Mouse (Mus musculus): ENCODE results near the gene Cdc42ep5. TPM values are rescaled to one million over a fixed set of nuclear protein-coding genes. Genes with fewer than 3 reads are reported as not detected.
A peak's percentile ranks its signal among the peaks of the same experiment; 100 is the strongest.

Cdc42ep5 gene
- polyA plus RNA-seq, 1 experiment from 2014 or later = 126 TPM

DNA sequence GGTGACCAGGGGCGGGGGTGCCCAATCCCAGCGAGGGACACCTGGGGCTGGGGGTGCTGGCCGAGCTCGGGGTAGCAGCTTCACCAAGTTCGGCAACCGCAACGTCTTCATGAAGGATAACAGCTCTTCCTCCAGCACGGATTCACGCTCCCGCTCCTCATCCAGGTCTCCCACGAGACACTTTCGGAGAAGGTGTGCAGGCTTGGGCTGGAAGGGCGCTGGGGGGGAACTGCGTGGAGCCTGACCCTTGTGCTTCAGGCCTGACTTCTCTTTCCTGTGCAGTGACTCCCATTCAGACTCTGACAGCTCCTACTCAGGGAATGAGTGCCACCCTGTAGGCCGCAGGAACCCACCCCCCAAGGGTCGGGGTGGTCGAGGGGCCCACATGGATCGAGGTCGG, 21.2 kb downstream of the Cdc42ep5 start:
- ATAC-seq = no peak

DNA sequence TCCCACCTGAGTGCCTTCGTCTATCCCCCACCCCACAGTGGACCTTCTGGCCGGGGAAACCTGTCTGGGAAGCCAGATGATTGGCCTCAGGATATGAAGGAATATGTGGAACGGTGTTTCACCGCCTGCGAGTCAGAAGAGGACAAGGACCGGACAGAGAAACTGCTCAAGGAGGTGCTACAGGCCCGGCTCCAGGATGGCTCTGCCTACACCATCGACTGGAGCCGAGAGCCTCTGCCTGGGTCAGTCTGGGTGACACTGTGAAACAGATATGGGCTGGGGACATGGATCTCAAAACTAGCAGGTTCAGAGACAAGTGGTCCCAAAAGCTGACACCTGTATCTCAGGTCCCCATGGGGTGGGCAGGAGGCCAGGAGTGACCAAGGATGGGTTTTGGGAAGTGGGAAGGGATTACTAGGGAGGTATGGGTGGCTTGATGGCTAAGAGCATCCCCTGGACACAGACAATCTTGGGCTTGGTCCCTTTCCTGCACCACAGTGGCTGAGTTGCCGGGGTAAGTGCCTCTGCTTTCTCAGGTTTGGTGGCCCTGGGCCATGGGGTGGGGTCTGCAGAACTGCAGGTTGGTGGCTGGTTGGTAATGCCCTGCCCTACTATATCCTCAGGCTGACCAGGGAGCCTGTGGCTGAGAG, 21.7 kb downstream of the Cdc42ep5 start:
- Histone ChIP-seq H3K36me3 (ENCODE audit: control insufficient read depth, insufficient read depth) (peaks cover 89% of the 10 kb centered on the region), H3K27ac (ENCODE audit: low read depth, low read length) (no peak overlapping the region), H3K4me3 (ENCODE audit: low read depth, low read length) (no peak overlapping the region), H3K27me3 (replicated peaks; ENCODE audit: control insufficient read depth, insufficient read depth, low read length) (no peaks in the 10 kb centered on the region), H3K9me3 (ENCODE audit: control insufficient read depth) (no peaks in the 10 kb centered on the region), H3K4me1 (replicated peaks; ENCODE audit: control insufficient read depth, insufficient read depth, low read length) (peaks cover 4% of the 10 kb centered on the region), H3K9ac (ENCODE audit: low read depth, low read length) (no peak overlapping the region), H3K4me2 (replicated peaks; ENCODE audit: low read depth) (no peak overlapping the region)
- 93% methylated on average over 10 of the region's 10 CpGs for WGBS
- ATAC-seq = no peak
- TF ChIP-seq CTCF (IDR thresholded peaks at IDR 0.05; ENCODE audit: low read depth) = no peak

More for the DNA sequence above, 21.2 kb downstream of the Cdc42ep5 start:
- Histone ChIP-seq H3K27me3 (replicated peaks; ENCODE audit: control insufficient read depth, insufficient read depth, low read length) (no peaks in the 10 kb centered on the region), H3K9me3 (ENCODE audit: control insufficient read depth) (no peaks in the 10 kb centered on the region), H3K4me1 (replicated peaks; ENCODE audit: control insufficient read depth, insufficient read depth, low read length) (peaks cover 6% of the 10 kb centered on the region; the same call in 1 of the 2 replicates), H3K4me3 (ENCODE audit: low read depth, low read length) (no peak overlapping the region), H3K36me3 (ENCODE audit: control insufficient read depth, insufficient read depth) (peaks cover 87% of the 10 kb centered on the region), H3K9ac (ENCODE audit: low read depth, low read length) (no peak overlapping the region), H3K4me2 (replicated peaks; ENCODE audit: low read depth) (no peak overlapping the region), H3K27ac (ENCODE audit: low read depth, low read length) (no peak overlapping the region)
- no peak for TF ChIP-seq CTCF (IDR thresholded peaks at IDR 0.05; ENCODE audit: low read depth)
- WGBS = 94% methylated on average over 19 of the region's 19 CpGs

DNA sequence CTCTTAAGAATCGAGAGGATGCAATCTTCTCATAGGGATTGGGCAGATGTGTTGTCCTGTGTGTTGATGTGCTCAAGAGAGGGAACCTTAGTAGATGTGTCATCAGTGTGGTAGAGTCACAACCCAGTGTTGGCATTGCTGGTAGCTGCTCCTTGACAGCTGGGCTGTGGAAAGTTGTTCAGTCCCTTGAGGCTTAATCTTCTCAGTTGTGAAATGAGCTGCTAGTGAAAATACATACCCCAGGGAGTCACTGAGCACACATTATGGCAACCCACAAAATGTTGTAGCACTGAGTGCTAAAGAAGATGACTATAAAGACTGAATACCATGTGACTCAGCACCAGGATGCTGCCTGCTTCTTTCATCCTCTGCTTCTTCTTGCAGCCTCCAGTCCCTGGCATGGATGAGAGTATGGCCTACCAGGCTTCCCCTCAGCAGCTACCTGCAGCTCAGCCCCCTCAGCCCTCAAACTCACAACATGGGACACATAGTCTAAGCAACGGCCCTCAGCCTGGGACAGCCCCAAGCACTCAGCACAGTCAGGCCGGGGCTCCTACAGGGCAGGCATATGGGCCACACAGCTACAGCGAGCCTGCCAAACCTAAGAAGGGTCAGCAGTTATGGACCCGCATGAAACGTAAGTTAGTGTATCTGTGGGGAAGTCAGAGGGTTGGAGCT, 22.9 kb downstream of the Cdc42ep5 start:
- H3K27ac ChIP-seq (ENCODE audit: low read depth, low read length) = no peak overlapping the region
- no peak overlapping the region for H3K4me3 ChIP-seq (ENCODE audit: low read depth, low read length)
- 90% methylated on average over 6 of the region's 6 CpGs for WGBS
- TF ChIP-seq CTCF (IDR thresholded peaks at IDR 0.05; ENCODE audit: low read depth) = no peak
- ATAC-seq = no peak
- H3K9me3 ChIP-seq (ENCODE audit: control insufficient read depth) = no peaks in the 10 kb centered on the region
- H3K36me3 ChIP-seq (ENCODE audit: control insufficient read depth, insufficient read depth) = peaks cover 82% of the 10 kb centered on the region
- no peak overlapping the region for H3K9ac ChIP-seq (ENCODE audit: low read depth, low read length)
- no peaks in the 10 kb centered on the region for H3K27me3 ChIP-seq (replicated peaks; ENCODE audit: control insufficient read depth, insufficient read depth, low read length)
- no peak overlapping the region for H3K4me2 ChIP-seq (replicated peaks; ENCODE audit: low read depth)
- H3K4me1 ChIP-seq (replicated peaks; ENCODE audit: control insufficient read depth, insufficient read depth, low read length) = peaks cover 4% of the 10 kb centered on the region

DNA sequence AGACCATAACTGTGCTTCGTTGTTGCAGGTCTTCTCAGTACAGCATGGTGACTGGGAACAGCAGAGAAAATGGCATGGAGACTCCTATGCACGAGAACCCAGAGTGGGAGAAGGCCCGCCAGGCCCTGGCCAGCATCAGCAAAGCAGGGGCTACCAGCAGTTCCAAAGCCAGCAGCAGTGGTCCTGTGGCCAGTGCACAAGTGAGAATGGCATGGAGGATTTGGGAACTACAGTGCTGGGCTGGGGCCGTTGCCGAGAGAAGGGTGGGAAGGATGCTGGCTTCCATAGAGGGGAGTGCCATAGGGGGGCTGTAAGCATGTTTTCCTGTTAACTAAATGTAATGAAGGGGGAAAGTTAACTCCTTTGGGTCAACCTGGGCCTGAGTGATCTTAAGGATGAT, 25.3 kb downstream of the Cdc42ep5 start:
- no peak for ATAC-seq
- Histone ChIP-seq H3K4me3 (ENCODE audit: low read depth, low read length) (no peak overlapping the region), H3K4me2 (replicated peaks; ENCODE audit: low read depth) (no peak overlapping the region), H3K27me3 (replicated peaks; ENCODE audit: control insufficient read depth, insufficient read depth, low read length) (no peaks in the 10 kb centered on the region), H3K9me3 (ENCODE audit: control insufficient read depth) (no peaks in the 10 kb centered on the region), H3K9ac (ENCODE audit: low read depth, low read length) (no peak overlapping the region), H3K27ac (ENCODE audit: low read depth, low read length) (peak overlapping the region; percentile 28; the same call in 1 of the 2 replicates), H3K4me1 (replicated peaks; ENCODE audit: control insufficient read depth, insufficient read depth, low read length) (peaks cover 4% of the 10 kb centered on the region), H3K36me3 (ENCODE audit: control insufficient read depth, insufficient read depth) (peaks cover 59% of the 10 kb centered on the region)
- TF ChIP-seq CTCF (IDR thresholded peaks at IDR 0.05; ENCODE audit: low read depth) = no peak
- WGBS = 93% methylated on average over 5 of the region's 5 CpGs

DNA sequence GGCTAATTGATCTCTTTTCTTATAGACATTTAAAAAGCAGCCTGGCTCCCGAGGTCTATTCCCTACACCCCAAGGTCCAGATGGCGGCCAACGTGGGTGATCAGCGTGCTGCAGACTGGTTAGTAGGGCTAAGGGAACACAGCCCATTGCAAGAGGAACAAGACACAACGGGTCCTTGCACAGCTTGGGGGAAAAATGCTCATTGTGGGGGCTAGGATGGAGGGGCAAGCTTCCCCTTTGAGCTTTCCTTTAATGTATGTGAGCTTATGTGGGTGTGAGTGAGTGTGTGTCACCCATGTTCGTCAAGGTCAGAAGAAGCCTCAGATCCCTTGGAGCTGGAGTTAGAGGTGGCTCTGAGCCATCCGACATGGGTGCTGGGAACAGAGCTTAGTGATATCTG, 26.0 kb downstream of the Cdc42ep5 start:
- Histone ChIP-seq H3K4me1 (replicated peaks; ENCODE audit: control insufficient read depth, insufficient read depth, low read length) (peaks cover 4% of the 10 kb centered on the region), H3K36me3 (ENCODE audit: control insufficient read depth, insufficient read depth) (peaks cover 52% of the 10 kb centered on the region), H3K4me2 (replicated peaks; ENCODE audit: low read depth) (no peak overlapping the region), H3K9ac (ENCODE audit: low read depth, low read length) (no peak overlapping the region), H3K4me3 (ENCODE audit: low read depth, low read length) (no peak overlapping the region), H3K27ac (ENCODE audit: low read depth, low read length) (no peak overlapping the region), H3K27me3 (replicated peaks; ENCODE audit: control insufficient read depth, insufficient read depth, low read length) (no peaks in the 10 kb centered on the region), H3K9me3 (ENCODE audit: control insufficient read depth) (no peaks in the 10 kb centered on the region)
- no peak for TF ChIP-seq CTCF (IDR thresholded peaks at IDR 0.05; ENCODE audit: low read depth)
- WGBS = 92% methylated on average over 7 of the region's 7 CpGs
- no peak for ATAC-seq

DNA sequence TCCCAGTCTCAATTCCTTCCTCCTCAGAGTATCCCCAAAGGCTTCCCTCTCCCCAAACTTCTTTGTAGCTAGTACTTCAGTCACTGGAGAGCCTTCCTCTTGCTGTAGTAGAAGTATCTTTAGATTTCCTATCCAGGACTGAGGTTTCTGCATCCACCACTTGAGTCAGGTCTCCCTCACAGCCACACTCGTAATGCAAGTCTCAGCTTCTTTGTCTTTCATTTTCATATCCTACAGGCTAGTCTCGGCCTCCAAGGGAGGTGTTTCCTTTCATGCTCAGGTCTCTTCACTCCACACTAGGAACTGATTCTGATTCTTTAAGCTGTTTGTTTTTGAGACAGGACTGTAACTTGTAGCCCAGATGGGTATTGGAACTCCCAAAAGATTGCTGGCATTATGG, 26.5 kb downstream of the Cdc42ep5 start:
- ATAC-seq = no peak
- H3K9me3 ChIP-seq (ENCODE audit: control insufficient read depth) = no peaks in the 10 kb centered on the region
- WGBS = 75% methylated on average over 2 of the region's 2 CpGs
- 0 out of 2 replicates have a peak overlapping the region, but pooled peaks have one; percentile 73 for H3K9ac ChIP-seq (ENCODE audit: low read depth, low read length)
- H3K4me2 ChIP-seq (replicated peaks; ENCODE audit: low read depth) = peak overlapping the region; percentile 90
- H3K4me3 ChIP-seq (ENCODE audit: low read depth, low read length) = peak overlapping the region; percentile 68
- no peak for TF ChIP-seq CTCF (IDR thresholded peaks at IDR 0.05; ENCODE audit: low read depth)
- no peaks in the 10 kb centered on the region for H3K27me3 ChIP-seq (replicated peaks; ENCODE audit: control insufficient read depth, insufficient read depth, low read length)
- peaks cover 4% of the 10 kb centered on the region for H3K4me1 ChIP-seq (replicated peaks; ENCODE audit: control insufficient read depth, insufficient read depth, low read length)
- no peak overlapping the region for H3K27ac ChIP-seq (ENCODE audit: low read depth, low read length)
- peaks cover 47% of the 10 kb centered on the region for H3K36me3 ChIP-seq (ENCODE audit: control insufficient read depth, insufficient read depth)

Data from intestine, postnatal 0 days (tissue).